Mouse (Mus musculus): Measurements from ENCODE around the gene Exoc7. TPM values are rescaled to one million over a fixed set of nuclear protein-coding genes. Genes with fewer than 3 reads are reported as not detected.

Exoc7 gene
- total and polyA plus RNA-seq, 3 experiments = 45.4 to 526 (median 49.0) TPM

DNA sequence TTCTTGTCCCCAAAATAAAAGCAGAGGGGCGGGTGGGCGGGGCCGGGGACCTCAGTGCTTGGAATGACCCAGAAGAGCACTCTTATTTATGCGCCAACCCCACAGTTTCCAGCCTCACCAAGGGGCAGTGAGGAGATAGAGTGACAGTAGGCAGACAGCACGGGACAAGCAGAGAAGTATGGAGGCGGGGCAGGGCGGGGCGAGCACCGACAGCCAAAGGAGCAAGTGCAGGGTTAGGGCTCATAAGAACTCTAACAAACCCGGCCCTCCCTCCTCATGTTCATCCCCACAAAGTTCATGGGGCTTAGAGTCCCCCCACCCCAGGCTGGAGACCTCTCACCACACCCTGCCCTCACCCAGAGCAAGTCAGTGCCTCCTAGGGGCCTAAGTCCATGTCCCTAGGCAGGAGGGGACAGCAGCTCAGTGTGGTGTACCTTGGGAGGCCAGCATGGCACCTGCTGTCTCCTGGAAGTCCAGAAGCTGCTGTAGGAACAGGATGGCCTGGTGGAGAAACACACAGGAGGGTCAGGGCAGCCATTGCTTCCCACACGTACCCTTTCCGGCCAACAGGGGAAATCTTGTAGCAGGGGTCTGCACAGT lies 13.4 kb downstream of the Exoc7 start:
- no peak for DNase-seq (ENCODE audit: low read depth, low spot score)
- Histone ChIP-seq H3K79me2 (ENCODE audit: control insufficient read depth, insufficient read depth, low read length, poor library complexity) (no peaks in the 10 kb centered on the region), H3K9ac (ENCODE audit: control insufficient read depth, low read depth, low read length, poor library complexity, severe bottlenecking) (no peak overlapping the region), H3K4me3 (ENCODE audit: control insufficient read depth in 1 of 2, insufficient read depth in 1 of 2, low read depth in 2 of 2, low read length in 2 of 2) (no peak overlapping the region), H3K27me3 (ENCODE audit: control insufficient read depth in 1 of 2, insufficient read depth in 2 of 2, low read length in 2 of 2) (no peaks in the 10 kb centered on the region), H3K9me3 (replicated peaks; ENCODE audit: insufficient read depth, low read length) (no peaks in the 10 kb centered on the region), H3K27ac (ENCODE audit: control insufficient read depth, low read depth, low read length) (no peak overlapping the region), H3K4me1 (ENCODE audit: control insufficient read depth in 1 of 2, insufficient read depth in 2 of 2, low read length in 2 of 2) (no peaks in the 10 kb centered on the region), H3K36me3 (ENCODE audit: control insufficient read depth in 1 of 2, insufficient read depth in 2 of 2, low read length in 2 of 2) (peaks cover 0 to 2% of the 10 kb centered on the region in 2 experiments; a peak in 1 of 4 replicates)
- no peak for TF ChIP-seq TBP (IDR thresholded peaks at IDR 0.05; ENCODE audit: low read depth, low read length)
- no peak for TF ChIP-seq RAD21 (IDR thresholded peaks at IDR 0.05; ENCODE audit: low read depth, low read length)
- TF ChIP-seq ELF1 (IDR thresholded peaks at IDR 0.05; ENCODE audit: low read depth, low read length) = no peak
- no peak for TF ChIP-seq CTCF (IDR thresholded peaks at IDR 0.05 in 2 of 3, conservative IDR thresholded peaks at IDR 0.05 in 1 of 3; ENCODE audit: control insufficient read depth in 1 of 3, insufficient read depth in 1 of 3, low read depth in 2 of 3, low read length in 3 of 3, poor library complexity in 1 of 3, severe bottlenecking in 1 of 3)
- no peak for TF ChIP-seq JUND (IDR thresholded peaks at IDR 0.05; ENCODE audit: low read depth, low read length)

- Histone ChIP-seq H3K27ac (ENCODE audit: control insufficient read depth, low read depth, low read length) (no peak overlapping the region), H3K79me2 (ENCODE audit: control insufficient read depth, insufficient read depth, low read length, poor library complexity) (no peaks in the 10 kb centered on the region), H3K27me3 (ENCODE audit: control insufficient read depth in 1 of 2, insufficient read depth in 2 of 2, low read length in 2 of 2) (no peaks in the 10 kb centered on the region), H3K9me3 (replicated peaks; ENCODE audit: insufficient read depth, low read length) (no peaks in the 10 kb centered on the region), H3K36me3 (ENCODE audit: control insufficient read depth in 1 of 2, insufficient read depth in 2 of 2, low read length in 2 of 2) (peaks cover 0 to 2% of the 10 kb centered on the region in 2 experiments; a peak in 1 of 4 replicates), H3K4me1 (ENCODE audit: control insufficient read depth in 1 of 2, insufficient read depth in 2 of 2, low read length in 2 of 2) (no peaks in the 10 kb centered on the region), H3K9ac (ENCODE audit: control insufficient read depth, low read depth, low read length, poor library complexity, severe bottlenecking) (no peak overlapping the region), H3K4me3 (ENCODE audit: control insufficient read depth in 1 of 2, insufficient read depth in 1 of 2, low read depth in 2 of 2, low read length in 2 of 2) (no peak overlapping the region)
- no peak for DNase-seq (ENCODE audit: low read depth, low spot score)
- TF ChIP-seq ZNF384 (IDR thresholded peaks at IDR 0.05; ENCODE audit: low read depth, low read length) (no peak), MAZ (IDR thresholded peaks at IDR 0.05; ENCODE audit: low read depth, low read length) (no peak), USF1 (IDR thresholded peaks at IDR 0.05; ENCODE audit: low read depth, low read length) (no peak), TBP (IDR thresholded peaks at IDR 0.05; ENCODE audit: low read depth, low read length) (no peak), TCF12 (IDR thresholded peaks at IDR 0.05; ENCODE audit: low read depth, low read length) (no peak), MXI1 (IDR thresholded peaks at IDR 0.05; ENCODE audit: low read depth, low read length) (no peak), POLR2AphosphoS2 (IDR thresholded peaks at IDR 0.05; ENCODE audit: low read length) (no peak), CHD2 (IDR thresholded peaks at IDR 0.05; ENCODE audit: low read length) (no peak), MAFK (IDR thresholded peaks at IDR 0.05; ENCODE audit: borderline replicate concordance, low read depth, low read length) (no peak), UBTF (IDR thresholded peaks at IDR 0.05; ENCODE audit: borderline replicate concordance, insufficient read depth, low read depth, low read length) (no peak), ETS1 (IDR thresholded peaks at IDR 0.05; ENCODE audit: low read depth, low read length) (no peak), POLR2A (IDR thresholded peaks at IDR 0.05; ENCODE audit: control insufficient read depth in 1 of 2, insufficient read depth in 1 of 2, low read depth in 1 of 2, low read length in 2 of 2, poor library complexity in 1 of 2) (no peak), USF2 (IDR thresholded peaks at IDR 0.05; ENCODE audit: borderline replicate concordance in 1 of 2, insufficient read depth in 1 of 2, low read depth in 1 of 2, low read length in 2 of 2) (no peak), GATA1 (IDR thresholded peaks at IDR 0.05; ENCODE audit: low read depth, low read length) (no peak), CHD1 (IDR thresholded peaks at IDR 0.05; ENCODE audit: low read depth, low read length) (no peak), NRF1 (IDR thresholded peaks at IDR 0.05; ENCODE audit: insufficient read depth, low read depth, low read length, poor library complexity, severe bottlenecking) (no peak), MAX (IDR thresholded peaks at IDR 0.05; ENCODE audit: low read length) (no peak), MYC (IDR thresholded peaks at IDR 0.05; ENCODE audit: low read depth, low read length) (no peak), GABPA (IDR thresholded peaks at IDR 0.05; ENCODE audit: low read depth, low read length) (no peak), BHLHE40 (IDR thresholded peaks at IDR 0.05; ENCODE audit: borderline replicate concordance, low read depth, low read length) (no peak)
Observed at GRCm38 (mm10) chr11:116292401-116292800, 14.6 kb downstream of the Exoc7 start.
